Mouse (Mus musculus): ENCODE measurements around the gene Kctd17.

DNA sequence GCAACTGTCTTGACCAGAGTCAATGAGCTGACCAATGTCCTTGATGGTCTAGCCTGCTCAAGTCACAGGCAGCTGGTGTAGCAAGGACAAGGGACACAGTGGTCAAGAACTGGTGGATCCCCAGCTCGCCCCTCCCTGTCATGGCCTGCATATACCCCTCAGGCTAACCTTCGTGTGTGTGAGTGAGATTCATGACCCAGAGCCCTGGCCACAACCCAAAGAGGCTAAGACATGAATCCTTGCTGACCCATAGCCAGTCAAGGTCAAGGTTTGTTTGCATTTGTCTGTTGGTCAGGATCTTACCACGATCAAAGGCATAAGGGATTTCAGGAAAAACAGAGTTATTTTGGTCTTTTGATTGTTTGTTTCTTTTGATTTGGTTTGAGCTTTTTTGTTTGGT, 54.2 kb downstream of the Kctd17 start:
- TF ChIP-seq CTCF (IDR thresholded peaks at IDR 0.05) = no peak
- TF ChIP-seq EP300 (IDR thresholded peaks at IDR 0.05) = no peak
